Mouse (Mus musculus) liver, embryonic 16.5 days (tissue): ENCODE measurements around the gene Slc5a10. TPM values are rescaled to one million over a fixed set of nuclear protein-coding genes. Genes with fewer than 3 reads are reported as not detected.

Source experiments
- ATAC-seq: fragments of 200-750 bp; cut with Nextera tagmentation; 2 replicates; pipeline ENCODE4 v1.8.0; 2017; ENCODE audit warnings: low read depth, mild to moderate bottlenecking, moderate number of reproducible peaks, moderate library complexity
- H3K27ac ChIP-seq: fragments of 300-500 bp; sonication (generic); 2 replicates; pipeline ENCODE4 v1.5.1; 2014; ENCODE audit warnings: mild to moderate bottlenecking, low read length
- H3K27me3 ChIP-seq: fragments of 300-500 bp; sonication (generic); 2 replicates; pipeline ENCODE4 v1.6.1; 2014; ENCODE audit warnings: low read depth, low read length, mixed read lengths; ENCODE audit not compliant: control insufficient read depth, insufficient read depth
- H3K36me3 ChIP-seq: fragments of 300-500 bp; sonication (generic); 2 replicates; pipeline ENCODE4 v1.6.1; 2014; ENCODE audit warnings: mild to moderate bottlenecking; ENCODE audit not compliant: control insufficient read depth, insufficient read depth
- H3K4me1 ChIP-seq: fragments of 300-500 bp; sonication (generic); 2 replicates; pipeline ENCODE4 v1.6.1; 2014; ENCODE audit warnings: low read depth, low read length, mixed read lengths; ENCODE audit not compliant: control insufficient read depth
- H3K4me2 ChIP-seq: fragments of 300-500 bp; sonication (generic); 2 replicates; pipeline ENCODE4 v1.6.1; 2014; ENCODE audit warnings: low read depth, low read length, mixed read lengths
- H3K4me3 ChIP-seq: fragments of 300-500 bp; sonication (generic); 2 replicates; pipeline ENCODE4 v1.5.1; 2014; ENCODE audit warnings: low read depth, mild to moderate bottlenecking, low read length
- H3K9ac ChIP-seq: fragments of 300-500 bp; sonication (generic); 2 replicates; pipeline ENCODE4 v1.6.1; 2014; ENCODE audit warnings: low read depth, low read length
- H3K9me3 ChIP-seq: fragments of 300-500 bp; sonication (generic); replicated peaks from 2 replicates; pipeline ENCODE4 v1.6.1; 2016; ENCODE audit warnings: low read length; ENCODE audit not compliant: control insufficient read depth
- WGBS: fragments of 180-500 bp; shearing (Covaris S2); extraction: QIAGEN DNeasy Blood & Tissue Kit; methylation state at CpG from one replicate; pipeline ENCODE4 v1.1.7; 2014; ENCODE audit not compliant: insufficient replicate concordance; 5-methylcytosine and 5-hydroxymethylcytosine counted together
- polyA plus RNA-seq: library from polyadenylated mRNA; unstranded; fragments of >200 nt; fragmentation: Nextera tagmentation; extraction: Ambion mirVana; gene quantifications from 2 replicates; pipeline ENCODE4 v1.2.1, GENCODE M21; 2015

Slc5a10 gene
- polyA plus RNA-seq, 1 experiment from 2014 or later: not detected

DNA sequence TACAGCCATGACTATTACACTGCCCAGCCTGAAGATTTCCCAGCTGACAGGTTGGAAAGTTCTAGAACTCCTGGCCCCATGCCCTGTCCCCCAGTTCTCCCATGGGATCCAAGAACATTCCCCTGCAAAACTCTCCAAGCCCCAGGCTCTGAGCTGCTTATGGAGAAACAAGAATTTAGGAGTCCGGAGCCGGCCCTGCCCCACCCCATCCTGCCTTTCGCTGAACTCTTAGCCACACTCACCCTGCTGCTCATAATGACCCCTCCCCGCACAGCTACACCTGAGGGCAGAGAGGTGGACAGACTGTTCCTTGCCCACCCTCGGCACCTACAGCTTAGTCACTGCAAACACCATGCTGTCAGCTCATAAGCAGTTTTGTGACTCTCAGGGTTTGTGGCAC lies 52.8 kb downstream of the Slc5a10 start:
- Histone ChIP-seq H3K4me1 (no peaks in the 10 kb centered on the region), H3K36me3 (no peaks in the 10 kb centered on the region), H3K9me3 (no peaks in the 10 kb centered on the region), H3K27ac (no peak overlapping the region), H3K4me2 (no peak overlapping the region), H3K4me3 (no peak overlapping the region), H3K27me3 (no peaks in the 10 kb centered on the region; the same call in 1 of the 2 replicates), H3K9ac (no peak overlapping the region)
- ATAC-seq: no peak
- 74% methylated on average over 5 of the region's 5 CpGs for WGBS

DNA sequence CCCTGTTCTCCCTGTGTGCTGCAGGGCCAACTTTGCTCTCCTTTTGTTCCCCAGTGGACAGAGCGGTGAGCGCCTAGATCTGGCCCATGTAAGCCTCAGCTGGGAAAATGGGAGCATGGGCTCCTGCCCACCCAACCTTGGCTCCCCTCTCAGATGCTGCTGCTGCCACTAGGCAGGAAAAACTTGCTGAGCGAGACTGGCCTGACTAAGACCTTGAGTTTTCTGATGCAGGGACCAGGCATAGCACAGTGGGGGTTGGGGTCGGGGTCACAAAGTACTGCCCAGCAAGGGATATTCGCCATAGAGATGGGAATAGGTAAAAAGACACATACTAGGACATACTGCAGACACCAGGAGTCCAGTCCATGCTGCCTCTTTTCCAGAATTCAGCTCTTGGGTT lies 53.4 kb downstream of the Slc5a10 start:
- Histone ChIP-seq H3K9ac (no peak overlapping the region), H3K4me1 (no peaks in the 10 kb centered on the region), H3K4me3 (no peak overlapping the region), H3K9me3 (no peaks in the 10 kb centered on the region), H3K4me2 (no peak overlapping the region), H3K27ac (no peak overlapping the region), H3K36me3 (no peaks in the 10 kb centered on the region), H3K27me3 (no peaks in the 10 kb centered on the region; the same call in 1 of the 2 replicates)
- 71% methylated on average over 5 of the region's 5 CpGs for WGBS
- ATAC-seq: no peak

- H3K36me3 ChIP-seq: no peaks in the 10 kb centered on the region
- no peak overlapping the region for H3K4me3 ChIP-seq
- H3K9me3 ChIP-seq: no peaks in the 10 kb centered on the region
- no peak overlapping the region for H3K9ac ChIP-seq
- no peak for ATAC-seq
- H3K27me3 ChIP-seq: no peaks in the 10 kb centered on the region; the same call in 1 of the 2 replicates
- H3K4me1 ChIP-seq: no peaks in the 10 kb centered on the region
- H3K27ac ChIP-seq: no peak overlapping the region
- 45% methylated on average over 7 of the region's 7 CpGs for WGBS
- no peak overlapping the region for H3K4me2 ChIP-seq
Observed at GRCm38 (mm10) chr11:61665991-61666799, 54.4 kb downstream of the Slc5a10 start.

- WGBS: 67% methylated on average over 4 of the region's 4 CpGs
- H3K36me3 ChIP-seq: no peaks in the 10 kb centered on the region
- H3K9ac ChIP-seq: no peak overlapping the region
- no peak overlapping the region for H3K27ac ChIP-seq
- H3K27me3 ChIP-seq: no peaks in the 10 kb centered on the region; the same call in 1 of the 2 replicates
- H3K9me3 ChIP-seq: no peaks in the 10 kb centered on the region
- no peak overlapping the region for H3K4me2 ChIP-seq
- H3K4me3 ChIP-seq: no peak overlapping the region
- no peaks in the 10 kb centered on the region for H3K4me1 ChIP-seq
- ATAC-seq: no peak
Observed at GRCm38 (mm10) chr11:61665401-61665800, 55.2 kb downstream of the Slc5a10 start.

GRCm38 (mm10) chr11:61662189-61662588 lies 58.4 kb downstream of the Slc5a10 start:
- no peak overlapping the region for H3K9ac ChIP-seq
- WGBS: 75% methylated on average over 5 of the region's 5 CpGs
- no peak overlapping the region for H3K27ac ChIP-seq
- H3K4me3 ChIP-seq: no peak overlapping the region
- no peaks in the 10 kb centered on the region for H3K4me1 ChIP-seq
- H3K9me3 ChIP-seq: no peaks in the 10 kb centered on the region
- ATAC-seq: no peak
- H3K27me3 ChIP-seq: no peaks in the 10 kb centered on the region
- H3K36me3 ChIP-seq: no peaks in the 10 kb centered on the region
- no peak overlapping the region for H3K4me2 ChIP-seq

- no peak overlapping the region for H3K4me2 ChIP-seq
- 40% methylated on average over 7 of the region's 7 CpGs for WGBS
Observed at GRCm38 (mm10) chr11:61660806-61661392, 59.7 kb downstream of the Slc5a10 start.

DNA sequence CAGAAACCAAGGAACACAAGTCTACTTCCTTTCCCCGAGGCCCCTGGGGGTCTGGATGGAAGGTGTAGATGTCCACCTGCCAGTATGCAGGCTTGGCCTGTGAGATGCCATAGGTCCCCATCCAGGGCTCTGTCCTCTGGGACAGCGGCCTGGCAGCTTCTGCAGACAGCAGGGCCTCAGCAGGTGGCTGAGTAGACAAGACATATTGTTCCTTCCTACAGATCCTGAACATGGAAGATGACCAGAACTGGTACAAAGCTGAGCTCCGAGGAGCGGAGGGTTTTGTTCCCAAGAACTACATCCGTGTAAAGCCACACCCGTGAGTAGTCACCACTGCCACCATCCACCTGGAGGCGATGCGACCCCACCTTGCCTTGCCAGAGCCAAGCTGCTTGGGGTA lies 60.6 kb downstream of the Slc5a10 start:
- H3K27ac ChIP-seq: no peak overlapping the region
- H3K27me3 ChIP-seq: no peaks in the 10 kb centered on the region
- no peaks in the 10 kb centered on the region for H3K36me3 ChIP-seq
- WGBS: 61% methylated on average over 8 of the region's 8 CpGs
- no peaks in the 10 kb centered on the region for H3K4me1 ChIP-seq
- H3K4me3 ChIP-seq: no peak overlapping the region
- no peak for ATAC-seq
- H3K9ac ChIP-seq: no peak overlapping the region
- H3K9me3 ChIP-seq: no peaks in the 10 kb centered on the region
- no peak overlapping the region for H3K4me2 ChIP-seq

More at GRCm38 (mm10) chr11:61660806-61661392, 59.7 kb downstream of the Slc5a10 start:
- Histone ChIP-seq H3K27me3 (no peaks in the 10 kb centered on the region), H3K4me1 (no peaks in the 10 kb centered on the region), H3K9me3 (no peaks in the 10 kb centered on the region), H3K36me3 (no peaks in the 10 kb centered on the region), H3K9ac (no peak overlapping the region), H3K27ac (no peak overlapping the region), H3K4me3 (no peak overlapping the region)
- ATAC-seq: no peak

- Histone ChIP-seq H3K36me3 (no peaks in the 10 kb centered on the region), H3K9me3 (no peaks in the 10 kb centered on the region), H3K4me3 (no peak overlapping the region), H3K4me1 (no peaks in the 10 kb centered on the region), H3K9ac (no peak overlapping the region), H3K4me2 (no peak overlapping the region), H3K27me3 (no peaks in the 10 kb centered on the region), H3K27ac (0 out of 2 replicates have a peak overlapping the region, but pooled peaks have one; percentile 24)
- ATAC-seq: no peak
- 42% methylated on average over 4 of the region's 4 CpGs for WGBS
Observed at GRCm38 (mm10) chr11:61659011-61659858, 61.4 kb downstream of the Slc5a10 start.
